Mouse (Mus musculus): ENCODE measurements around the gene Krtdap. TPM values are rescaled to one million over a fixed set of nuclear protein-coding genes. Genes with fewer than 3 reads are reported as not detected.

Gene Krtdap
- polyA plus RNA-seq, 1 experiment from 2014 or later, result 1.5 TPM

DNA sequence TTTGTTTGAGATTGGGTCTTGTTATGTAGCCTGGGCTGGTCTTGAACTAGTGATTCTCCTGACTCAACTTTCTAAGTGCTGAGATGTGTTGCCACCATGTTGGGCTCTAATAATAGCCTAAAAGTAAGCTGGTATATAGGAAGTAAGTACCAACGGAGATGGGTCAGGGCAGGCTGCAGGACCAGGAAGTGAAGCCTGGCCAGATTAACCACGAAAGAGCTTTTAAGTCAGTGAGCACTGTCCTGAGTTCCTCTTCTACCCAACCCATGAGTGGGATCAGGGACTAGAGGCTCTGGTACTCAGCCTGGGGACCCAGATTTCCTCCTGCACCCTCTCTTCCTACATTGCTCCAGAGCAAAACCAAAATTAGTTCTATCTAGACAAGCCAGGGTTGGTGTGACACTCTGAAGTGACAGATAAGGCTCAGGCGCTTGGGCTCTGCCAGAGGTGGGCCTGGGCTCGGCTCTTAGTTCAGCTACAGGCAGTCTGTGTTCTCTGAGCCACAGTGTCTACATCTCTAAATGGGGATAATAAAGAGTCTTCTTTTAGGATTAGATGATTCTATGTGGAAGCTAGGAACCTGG lies 25.8 kb upstream of the Krtdap start:
- H3K27ac ChIP-seq (ENCODE audit: low read length), result no peak overlapping the region
- no peak for ATAC-seq (ENCODE audit: low FRiP score, low TSS enrichment)
- 72% methylated on average over 4 of the region's 4 CpGs for WGBS

DNA sequence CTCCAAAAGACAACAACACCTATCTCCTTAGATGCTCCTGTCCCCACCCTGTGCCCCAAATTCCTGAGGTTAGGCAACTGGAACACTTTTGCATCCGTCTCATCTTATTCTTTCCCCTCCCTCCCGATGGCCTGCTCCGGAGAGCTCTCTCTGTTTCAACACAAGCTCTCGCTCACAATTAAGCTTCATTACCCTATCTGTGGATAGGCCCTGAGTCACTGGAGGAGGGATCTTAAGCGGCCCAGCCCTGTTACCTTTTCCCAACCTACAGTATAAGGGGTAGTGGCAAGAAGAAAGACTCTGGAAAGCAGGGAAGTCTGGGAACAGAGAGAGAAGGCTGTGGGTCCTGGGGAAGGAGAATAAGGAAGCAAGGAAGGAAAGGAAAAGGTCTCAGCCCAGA lies 24.2 kb upstream of the Krtdap start, which contains the start of gene Dmkn:
Dmkn (plus strand) TSS at position 301 of the 400 bp plus-strand sequence.
- 31% methylated on average over 5 of the region's 5 CpGs for WGBS
- ATAC-seq (ENCODE audit: low FRiP score, low TSS enrichment), result no peak
- H3K4me1 ChIP-seq (ENCODE audit: insufficient read depth, low read length), result no peaks in the 10 kb centered on the region

More for the DNA sequence above, 25.8 kb upstream of the Krtdap start:
- Histone ChIP-seq H3K36me3 (ENCODE audit: insufficient read depth, low read length) (no peaks in the 10 kb centered on the region), H3K27me3 (ENCODE audit: insufficient read depth, low read length) (no peaks in the 10 kb centered on the region), H3K4me1 (ENCODE audit: insufficient read depth, low read length) (no peaks in the 10 kb centered on the region), H3K9ac (replicated peaks; ENCODE audit: low read length) (no peak overlapping the region), H3K4me2 (replicated peaks; ENCODE audit: low read depth, low read length) (no peak overlapping the region), H3K9me3 (ENCODE audit: low read length) (no peaks in the 10 kb centered on the region), H3K4me3 (ENCODE audit: low read length) (no peak overlapping the region)

DNA sequence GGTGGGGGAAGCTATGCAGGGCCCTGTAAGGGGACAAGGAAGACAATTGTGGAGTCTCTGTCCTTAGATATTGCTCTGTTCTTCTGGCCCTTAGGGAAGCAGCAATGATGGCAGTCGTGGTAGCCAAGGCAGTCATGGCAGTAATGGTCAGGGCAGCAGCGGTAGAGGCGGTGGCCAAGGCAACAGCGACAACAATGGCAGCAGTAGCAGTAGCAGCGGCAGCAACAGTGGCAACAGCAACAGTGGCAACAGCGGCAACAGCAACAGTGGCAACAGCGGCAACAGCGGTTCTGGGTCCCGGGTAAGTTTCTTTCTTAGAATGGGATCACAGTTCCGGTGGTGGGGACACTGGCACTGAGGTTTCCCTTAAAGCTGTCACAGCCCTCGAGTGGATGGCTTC lies 22.5 kb upstream of the Krtdap start:
- H3K9ac ChIP-seq (replicated peaks; ENCODE audit: low read length), result no peak overlapping the region
- H3K27me3 ChIP-seq (ENCODE audit: insufficient read depth, low read length), result no peaks in the 10 kb centered on the region
- H3K4me3 ChIP-seq (ENCODE audit: low read length), result no peak overlapping the region
- H3K4me1 ChIP-seq (ENCODE audit: insufficient read depth, low read length), result no peaks in the 10 kb centered on the region
- ATAC-seq (ENCODE audit: low FRiP score, low TSS enrichment), result no peak
- no peak overlapping the region for H3K4me2 ChIP-seq (replicated peaks; ENCODE audit: low read depth, low read length)
- no peak overlapping the region for H3K27ac ChIP-seq (ENCODE audit: low read length)
- 52% methylated on average over 11 of the region's 11 CpGs for WGBS
- H3K36me3 ChIP-seq (ENCODE audit: insufficient read depth, low read length), result no peaks in the 10 kb centered on the region
- H3K9me3 ChIP-seq (ENCODE audit: low read length), result no peaks in the 10 kb centered on the region

More for the DNA sequence above, 24.2 kb upstream of the Krtdap start, which contains the start of gene Dmkn:
- Histone ChIP-seq H3K4me2 (replicated peaks; ENCODE audit: low read depth, low read length) (no peak within 1 kb of the TSS), H3K27me3 (ENCODE audit: insufficient read depth, low read length) (no peaks in the 10 kb centered on the region), H3K9me3 (ENCODE audit: low read length) (no peaks in the 10 kb centered on the region), H3K4me3 (ENCODE audit: low read length) (no peak within 1 kb of the TSS), H3K27ac (ENCODE audit: low read length) (no peak within 1 kb of the TSS), H3K36me3 (ENCODE audit: insufficient read depth, low read length) (no peaks in the 10 kb centered on the region), H3K9ac (replicated peaks; ENCODE audit: low read length) (no peak within 1 kb of the TSS)

DNA sequence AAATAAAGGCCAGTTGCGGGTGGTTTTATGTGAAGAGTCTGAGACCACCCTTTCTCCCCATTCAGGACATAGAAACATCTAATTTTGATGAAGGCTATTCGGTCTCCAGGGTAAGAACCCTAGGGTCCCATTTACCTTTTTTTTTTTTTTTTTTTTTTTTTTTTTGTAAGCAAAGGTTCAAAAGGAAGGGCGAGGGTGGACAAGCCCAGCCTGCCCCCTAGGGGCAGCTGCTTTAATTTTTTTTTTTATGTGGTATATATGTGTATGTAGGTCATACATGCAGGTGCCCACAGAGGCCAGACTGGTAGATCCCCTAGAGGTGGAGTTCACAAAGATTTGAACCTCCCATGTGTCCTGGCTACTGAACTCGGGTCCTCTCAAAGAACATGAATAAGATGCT lies 21.3 kb upstream of the Krtdap start:
- 89% methylated on average over 4 of the region's 4 CpGs for WGBS
- ATAC-seq (ENCODE audit: low FRiP score, low TSS enrichment), result no peak
- H3K4me1 ChIP-seq (ENCODE audit: insufficient read depth, low read length), result no peaks in the 10 kb centered on the region
- no peak overlapping the region for H3K9ac ChIP-seq (replicated peaks; ENCODE audit: low read length)
- H3K9me3 ChIP-seq (ENCODE audit: low read length), result no peaks in the 10 kb centered on the region
- H3K27me3 ChIP-seq (ENCODE audit: insufficient read depth, low read length), result no peaks in the 10 kb centered on the region
- H3K4me3 ChIP-seq (ENCODE audit: low read length), result no peak overlapping the region
- no peak overlapping the region for H3K27ac ChIP-seq (ENCODE audit: low read length)
- H3K4me2 ChIP-seq (replicated peaks; ENCODE audit: low read depth, low read length), result no peak overlapping the region
- H3K36me3 ChIP-seq (ENCODE audit: insufficient read depth, low read length), result no peaks in the 10 kb centered on the region

DNA sequence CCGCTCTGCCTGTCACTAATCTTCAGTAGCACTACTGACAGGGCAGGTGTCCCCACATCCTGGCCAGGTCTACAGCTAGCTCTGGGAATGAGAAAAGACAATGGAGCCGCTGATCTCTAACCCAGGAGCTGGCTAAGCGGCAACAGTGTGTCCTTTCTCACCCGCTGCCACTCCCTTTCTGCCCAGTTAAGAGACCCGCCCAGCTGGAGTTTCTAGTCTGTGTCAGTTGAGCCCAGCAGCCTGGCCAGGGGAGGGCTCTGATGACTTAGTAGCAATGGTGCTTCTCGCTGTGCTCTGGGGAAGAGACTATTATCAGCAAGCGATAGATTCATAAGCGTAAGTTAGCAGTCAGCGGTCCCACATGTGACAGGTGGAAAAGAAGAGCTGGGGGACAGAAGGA lies 18.5 kb upstream of the Krtdap start:
- Histone ChIP-seq H3K4me2 (replicated peaks; ENCODE audit: low read depth, low read length) (no peak overlapping the region), H3K9me3 (ENCODE audit: low read length) (peaks cover 7% of the 10 kb centered on the region; the same call in 1 of the 2 replicates), H3K27me3 (ENCODE audit: insufficient read depth, low read length) (no peaks in the 10 kb centered on the region), H3K36me3 (ENCODE audit: insufficient read depth, low read length) (no peaks in the 10 kb centered on the region), H3K4me3 (ENCODE audit: low read length) (no peak overlapping the region), H3K27ac (ENCODE audit: low read length) (no peak overlapping the region), H3K9ac (replicated peaks; ENCODE audit: low read length) (no peak overlapping the region), H3K4me1 (ENCODE audit: insufficient read depth, low read length) (no peaks in the 10 kb centered on the region)
- 39% methylated on average over 9 of the region's 9 CpGs for WGBS
- ATAC-seq (ENCODE audit: low FRiP score, low TSS enrichment), result 0 out of 2 replicates have a peak, but pooled peaks have one; percentile 59

DNA sequence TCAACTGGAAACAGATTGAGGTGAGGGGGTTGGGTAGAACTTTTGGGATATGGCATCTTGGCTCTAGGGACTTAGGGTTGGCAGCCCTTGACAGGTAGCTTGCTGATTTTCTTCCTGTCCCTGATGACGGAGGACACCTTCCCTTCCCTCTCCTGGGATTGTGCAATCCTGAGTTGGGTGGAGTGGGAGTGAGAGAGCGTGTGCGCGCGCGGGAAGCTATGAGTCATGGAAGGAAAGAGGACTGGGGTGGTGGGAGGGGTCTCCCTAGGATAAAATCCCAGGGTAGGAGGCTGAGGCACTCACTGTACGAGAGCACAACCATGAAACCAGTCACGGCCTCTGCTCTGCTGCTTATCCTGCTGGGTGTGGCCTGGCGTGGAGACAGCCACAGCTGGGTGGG lies 11.6 kb upstream of the Krtdap start:
- Histone ChIP-seq H3K9ac (replicated peaks; ENCODE audit: low read length) (no peak overlapping the region), H3K4me3 (ENCODE audit: low read length) (no peak overlapping the region), H3K9me3 (ENCODE audit: low read length) (peaks cover 7% of the 10 kb centered on the region; the same call in 1 of the 2 replicates), H3K27ac (ENCODE audit: low read length) (no peak overlapping the region), H3K27me3 (ENCODE audit: insufficient read depth, low read length) (no peaks in the 10 kb centered on the region), H3K4me1 (ENCODE audit: insufficient read depth, low read length) (no peaks in the 10 kb centered on the region), H3K36me3 (ENCODE audit: insufficient read depth, low read length) (no peaks in the 10 kb centered on the region), H3K4me2 (replicated peaks; ENCODE audit: low read depth, low read length) (no peak overlapping the region)
- WGBS, result 84% methylated on average over 9 of the region's 9 CpGs
- no peak for ATAC-seq (ENCODE audit: low FRiP score, low TSS enrichment)

DNA sequence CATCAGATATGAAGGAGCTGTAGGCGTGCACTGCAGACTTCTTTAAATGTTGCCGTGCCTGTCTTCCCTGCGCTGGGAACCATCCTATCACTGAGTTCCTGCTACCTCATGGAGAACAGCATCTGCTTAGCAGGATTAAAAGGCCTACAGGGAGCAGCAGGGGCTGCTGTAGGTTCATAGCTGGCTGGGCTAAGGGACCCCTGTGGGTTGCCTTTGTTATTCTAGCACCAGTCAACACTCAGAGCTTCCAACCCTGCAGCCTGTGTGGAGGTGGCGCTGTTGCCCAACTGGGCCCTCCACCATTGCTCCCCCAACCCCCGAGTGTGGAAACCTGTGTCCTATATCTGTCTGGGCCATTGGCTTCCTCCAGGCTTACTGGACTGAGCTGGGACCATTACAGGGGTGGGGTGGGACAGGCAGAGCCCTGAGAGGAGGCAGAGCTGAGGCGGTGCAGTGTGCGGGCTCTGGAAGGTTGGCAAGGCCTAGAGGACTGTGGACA lies 10.6 kb upstream of the Krtdap start:
- H3K4me1 ChIP-seq (ENCODE audit: insufficient read depth, low read length), result no peaks in the 10 kb centered on the region
- no peak overlapping the region for H3K4me2 ChIP-seq (replicated peaks; ENCODE audit: low read depth, low read length)
- no peak for ATAC-seq (ENCODE audit: low FRiP score, low TSS enrichment)
- 59% methylated on average over 7 of the region's 7 CpGs for WGBS
- H3K27me3 ChIP-seq (ENCODE audit: insufficient read depth, low read length), result no peaks in the 10 kb centered on the region
- no peaks in the 10 kb centered on the region for H3K36me3 ChIP-seq (ENCODE audit: insufficient read depth, low read length)
- no peak overlapping the region for H3K9ac ChIP-seq (replicated peaks; ENCODE audit: low read length)
- H3K9me3 ChIP-seq (ENCODE audit: low read length), result 0 out of 2 replicates have a peak, but pooled peaks cover under 1% of the 10 kb centered on the region
- no peak overlapping the region for H3K27ac ChIP-seq (ENCODE audit: low read length)
- H3K4me3 ChIP-seq (ENCODE audit: low read length), result no peak overlapping the region

DNA sequence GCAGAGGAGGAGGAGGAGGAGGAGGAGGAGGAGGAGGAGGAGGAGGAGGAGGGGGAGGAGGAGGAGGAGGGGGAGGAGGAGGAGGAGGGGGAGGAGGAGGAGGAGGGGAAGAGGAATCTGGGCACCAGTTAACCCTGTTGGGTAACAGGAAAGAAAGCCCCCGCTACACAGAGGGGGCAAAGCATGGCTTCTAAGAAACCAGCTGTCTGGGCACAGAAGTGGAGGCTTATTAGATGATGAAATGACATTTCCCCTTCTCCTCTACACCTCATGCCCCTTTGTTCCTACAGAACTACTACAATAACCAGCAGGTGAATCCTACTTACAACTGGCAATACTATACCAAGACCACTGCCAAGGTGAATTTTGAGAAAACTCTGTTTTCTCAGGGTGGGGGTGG lies 9.8 kb upstream of the Krtdap start:
- no peak overlapping the region for H3K9ac ChIP-seq (replicated peaks; ENCODE audit: low read length)
- H3K4me1 ChIP-seq (ENCODE audit: insufficient read depth, low read length), result no peaks in the 10 kb centered on the region
- H3K36me3 ChIP-seq (ENCODE audit: insufficient read depth, low read length), result no peaks in the 10 kb centered on the region
- no peaks in the 10 kb centered on the region for H3K9me3 ChIP-seq (ENCODE audit: low read length)
- H3K4me2 ChIP-seq (replicated peaks; ENCODE audit: low read depth, low read length), result no peak overlapping the region
- no peak for ATAC-seq (ENCODE audit: low FRiP score, low TSS enrichment)
- WGBS, result 92% methylated on average over 1 of the region's 1 CpGs
- no peak overlapping the region for H3K27ac ChIP-seq (ENCODE audit: low read length)
- H3K27me3 ChIP-seq (ENCODE audit: insufficient read depth, low read length), result no peaks in the 10 kb centered on the region
- H3K4me3 ChIP-seq (ENCODE audit: low read length), result no peak overlapping the region

DNA sequence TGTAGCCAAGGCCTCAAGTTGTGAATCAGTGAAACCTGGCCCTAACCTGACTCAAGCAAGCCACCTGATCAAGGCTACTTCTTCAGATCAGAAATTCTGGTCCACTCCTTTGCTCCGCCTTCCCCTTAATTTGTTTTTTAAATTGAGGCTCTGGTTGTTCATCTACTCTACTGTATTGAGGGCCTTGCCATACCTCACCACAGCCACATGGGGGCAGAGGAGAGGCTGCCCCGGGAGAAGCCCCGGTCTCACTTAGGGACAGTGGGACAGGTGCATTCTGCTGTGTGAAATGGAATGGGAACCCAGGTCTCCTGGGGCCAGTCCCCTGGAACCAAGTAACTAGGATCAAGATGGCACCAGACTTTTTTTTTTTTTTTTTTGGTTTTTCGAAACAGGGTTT lies 5.9 kb upstream of the Krtdap start:
- Histone ChIP-seq H3K27me3 (ENCODE audit: insufficient read depth, low read length) (no peaks in the 10 kb centered on the region), H3K4me1 (ENCODE audit: insufficient read depth, low read length) (no peaks in the 10 kb centered on the region), H3K9ac (replicated peaks; ENCODE audit: low read length) (no peak overlapping the region), H3K9me3 (ENCODE audit: low read length) (no peaks in the 10 kb centered on the region), H3K27ac (ENCODE audit: low read length) (no peak overlapping the region), H3K4me3 (ENCODE audit: low read length) (no peak overlapping the region), H3K4me2 (replicated peaks; ENCODE audit: low read depth, low read length) (no peak overlapping the region), H3K36me3 (ENCODE audit: insufficient read depth, low read length) (no peaks in the 10 kb centered on the region)
- WGBS, result 69% methylated on average over 4 of the region's 4 CpGs
- no peak for ATAC-seq (ENCODE audit: low FRiP score, low TSS enrichment)

DNA sequence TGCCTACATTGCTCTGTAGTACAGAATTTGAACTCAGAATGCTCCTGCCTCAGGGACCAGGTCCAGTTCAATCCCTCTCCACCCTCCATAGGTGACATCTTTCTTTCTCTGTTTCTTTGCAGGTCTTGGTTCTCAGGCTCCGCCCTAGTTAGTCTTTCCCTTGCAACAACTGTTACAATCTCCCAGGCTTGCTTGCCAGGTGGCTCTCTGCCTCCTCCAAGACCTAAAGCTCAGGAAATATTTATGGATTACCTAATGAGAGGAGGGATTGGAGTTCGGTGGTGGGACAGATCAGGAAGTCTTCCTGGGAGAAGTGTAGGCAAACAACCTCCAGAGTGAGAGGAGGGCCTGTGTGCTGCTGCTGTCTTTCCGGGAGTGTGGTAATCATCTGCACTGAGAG lies 5.0 kb upstream of the Krtdap start:
- no peaks in the 10 kb centered on the region for H3K9me3 ChIP-seq (ENCODE audit: low read length)
- H3K4me1 ChIP-seq (ENCODE audit: insufficient read depth, low read length), result no peaks in the 10 kb centered on the region
- no peak for ATAC-seq (ENCODE audit: low FRiP score, low TSS enrichment)
- H3K27ac ChIP-seq (ENCODE audit: low read length), result no peak overlapping the region
- H3K4me2 ChIP-seq (replicated peaks; ENCODE audit: low read depth, low read length), result no peak overlapping the region
- no peaks in the 10 kb centered on the region for H3K36me3 ChIP-seq (ENCODE audit: insufficient read depth, low read length)
- no peaks in the 10 kb centered on the region for H3K27me3 ChIP-seq (ENCODE audit: insufficient read depth, low read length)
- H3K9ac ChIP-seq (replicated peaks; ENCODE audit: low read length), result no peak overlapping the region
- no peak overlapping the region for H3K4me3 ChIP-seq (ENCODE audit: low read length)
- 60% methylated on average over 3 of the region's 3 CpGs for WGBS

Data from kidney, embryonic 16.5 days (tissue).